Mouse (Mus musculus): Measurements from ENCODE around the gene Zfc3h1.

The Zfc3h1 gene

DNA sequence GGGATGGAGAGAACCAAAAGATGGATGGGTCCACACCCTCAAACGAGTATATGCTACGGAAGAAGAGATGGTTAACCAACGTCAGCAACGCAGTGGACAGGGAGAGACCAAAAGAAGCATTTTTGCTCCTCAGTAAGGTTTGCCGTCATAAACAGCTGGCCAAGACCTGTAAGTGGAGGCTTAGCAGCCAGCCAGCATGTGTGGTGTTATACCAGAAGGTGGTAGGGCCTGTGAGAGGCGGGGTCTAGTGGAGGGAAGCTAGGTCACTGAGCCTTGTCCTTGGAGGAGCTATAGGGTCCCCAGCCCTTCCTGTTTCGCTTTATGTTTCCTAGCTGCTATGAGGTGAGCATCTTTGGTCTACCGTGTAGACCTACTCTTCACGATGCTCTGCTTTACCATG is 91.7 kb downstream of the Zfc3h1 start:
- no peak for DNase-seq (ENCODE audit: low spot score in 2 of 2)

DNA sequence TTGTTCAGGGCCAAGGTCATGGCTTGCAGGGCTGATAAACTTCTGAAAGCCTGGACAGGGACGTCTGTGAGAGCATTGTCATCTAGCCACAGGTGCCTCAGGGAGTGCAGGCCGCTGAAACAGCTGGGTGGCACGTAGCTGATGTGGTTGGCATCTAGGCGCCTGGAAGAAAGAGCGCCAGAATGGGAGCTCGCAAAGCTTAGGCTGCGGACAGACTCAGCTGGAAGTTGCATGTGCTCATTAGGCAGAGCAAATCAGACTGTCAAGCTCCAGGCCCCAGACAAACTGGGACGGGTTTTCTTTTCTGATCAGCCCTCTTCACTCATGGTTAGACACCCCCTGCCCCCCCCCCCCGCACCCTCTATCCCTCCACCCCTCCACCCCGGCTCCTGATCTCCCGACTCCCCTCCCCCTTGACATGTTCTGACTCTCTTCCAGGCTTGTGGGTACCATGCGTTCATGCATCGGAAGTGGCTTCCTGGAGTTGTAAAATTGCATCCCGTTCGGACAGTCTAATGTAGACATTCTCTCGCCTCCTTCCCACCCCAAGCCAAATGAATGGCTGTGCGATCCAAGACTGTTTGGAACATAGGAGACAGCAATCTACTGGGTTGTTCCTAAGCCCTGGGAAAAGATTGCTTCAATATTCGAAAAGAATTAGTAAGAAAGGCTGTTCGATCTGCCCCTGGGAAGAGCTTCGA is 93.8 kb downstream of the Zfc3h1 start:
- no peak for DNase-seq (ENCODE audit: low spot score in 2 of 2)

All from left cerebral cortex, adult 9 months (tissue).